Mouse (Mus musculus): ENCODE data around the gene Gna13. TPM values are rescaled to one million over a fixed set of nuclear protein-coding genes. Genes with fewer than 3 reads are reported as not detected.

Gene Gna13
- polyA plus RNA-seq, 1 experiment from 2014 or later, result 16.3 TPM

DNA sequence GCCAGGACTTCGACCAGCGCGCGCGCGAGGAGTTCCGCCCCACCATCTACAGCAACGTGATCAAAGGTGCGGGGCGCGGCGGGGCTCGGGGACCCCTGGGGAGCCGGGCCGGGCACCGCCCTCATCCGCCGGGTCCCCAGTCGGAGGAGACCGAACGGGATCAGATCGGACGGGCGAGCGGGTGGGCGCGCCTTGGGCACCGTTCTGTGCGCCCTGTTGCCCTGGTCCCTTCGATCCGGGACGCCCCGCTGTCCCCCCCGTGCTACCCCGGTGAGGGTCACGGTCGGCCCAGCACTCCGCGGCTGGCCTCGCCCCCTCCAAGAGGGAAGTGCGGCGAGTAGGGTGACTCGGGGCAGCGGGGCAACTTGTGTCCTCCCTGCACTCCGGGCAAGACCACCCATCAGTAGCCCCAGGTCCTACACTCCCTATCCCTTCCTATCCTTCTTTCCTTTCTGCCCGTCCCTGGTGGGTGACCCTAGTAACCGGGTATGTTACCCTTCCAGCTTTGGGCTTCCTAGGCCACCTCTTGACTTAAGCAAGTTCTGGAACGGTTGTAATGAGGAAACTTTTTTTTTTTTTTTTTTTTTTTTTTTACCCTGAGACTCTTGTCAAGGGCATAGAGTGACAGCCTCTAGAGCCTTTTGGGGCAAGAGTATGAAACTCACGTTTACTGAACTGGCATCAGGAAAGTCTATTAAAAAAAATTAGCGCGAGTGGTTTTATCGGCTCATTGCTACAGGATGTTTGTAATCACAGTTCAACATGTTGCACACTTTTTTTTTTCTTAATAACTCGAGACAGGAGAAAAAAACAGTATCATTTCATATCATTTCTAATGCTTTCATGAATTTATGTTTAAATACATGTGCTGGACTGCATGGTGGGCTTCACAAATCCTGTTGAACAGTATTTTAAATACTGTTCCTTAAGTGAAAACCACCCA is 831 bp downstream of the Gna13 start:
- no peaks in the 10 kb centered on the region for H3K9me3 ChIP-seq (replicated peaks)
- H3K36me3 ChIP-seq (ENCODE audit: poor library complexity, severe bottlenecking), result peaks cover 26% of the 10 kb centered on the region
- H3K4me2 ChIP-seq, result peak overlapping the region; percentile 78
- peaks cover 80% of the 10 kb centered on the region for H3K4me1 ChIP-seq
- ATAC-seq, result peak; percentile 39
- peak overlapping the region; percentile 86 for H3K9ac ChIP-seq
- peaks cover 9% of the 10 kb centered on the region; the same call in 1 of the 2 replicates for H3K27me3 ChIP-seq
- H3K4me3 ChIP-seq, result peak overlapping the region; percentile 93
- H3K27ac ChIP-seq, result peak overlapping the region; percentile 91
- WGBS, result 3% methylated on average over 48 of the region's 53 CpGs

DNA sequence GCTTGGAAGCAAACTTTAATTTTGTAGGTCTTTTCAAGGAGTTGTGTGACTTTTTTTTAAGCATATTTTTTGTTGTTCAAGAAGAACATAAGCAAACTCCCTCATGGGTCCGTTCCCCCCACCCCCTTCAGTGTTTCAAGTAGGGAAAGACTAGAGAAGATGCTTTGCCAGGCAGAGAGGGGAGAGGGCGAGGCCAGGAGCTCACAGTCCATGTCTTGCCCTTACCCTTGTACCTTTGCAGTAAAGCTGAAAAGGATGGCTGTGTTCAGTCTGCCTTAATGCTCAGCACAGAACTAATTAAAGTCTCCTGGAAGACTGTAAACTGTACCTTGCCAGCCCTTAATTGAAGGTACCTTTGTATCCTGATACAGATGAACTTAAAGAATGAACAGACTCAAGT is 1.7 kb downstream of the Gna13 start:
- no peaks in the 10 kb centered on the region for H3K9me3 ChIP-seq (replicated peaks)
- H3K27me3 ChIP-seq, result peaks cover 9% of the 10 kb centered on the region; the same call in 1 of the 2 replicates
- no peak for ATAC-seq
- no peak overlapping the region for H3K27ac ChIP-seq
- H3K36me3 ChIP-seq (ENCODE audit: poor library complexity, severe bottlenecking), result peaks cover 34% of the 10 kb centered on the region
- H3K4me1 ChIP-seq, result peaks cover 77% of the 10 kb centered on the region
- peak overlapping the region; percentile 78 for H3K4me2 ChIP-seq
- 44% methylated on average over 2 of the region's 2 CpGs for WGBS
- peak overlapping the region; percentile 57 for H3K9ac ChIP-seq
- H3K4me3 ChIP-seq, result peak overlapping the region; percentile 93

DNA sequence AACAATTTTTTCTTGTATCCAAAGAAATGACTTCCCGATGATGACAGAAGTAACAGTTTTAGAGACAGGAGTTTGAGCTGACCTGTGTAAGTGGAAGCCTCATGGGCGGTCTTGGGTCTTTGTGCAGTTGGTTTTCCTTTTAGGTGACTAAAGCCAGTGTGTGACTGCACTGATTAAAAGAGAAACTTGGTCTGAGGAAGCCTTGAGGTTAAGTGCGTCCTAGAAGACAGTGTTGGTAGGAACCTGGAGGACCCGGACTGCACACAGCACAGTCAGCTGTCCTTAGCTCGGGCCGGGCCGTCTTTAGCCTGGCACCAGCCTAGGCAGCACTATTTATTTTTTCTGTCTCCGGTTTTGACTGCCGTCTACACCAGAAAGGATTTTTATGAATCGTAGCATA is 2.2 kb downstream of the Gna13 start:
- Histone ChIP-seq H3K4me3 (peak overlapping the region; percentile 93), H3K9ac (peak overlapping the region; percentile 57; the same call in 1 of the 2 replicates), H3K9me3 (replicated peaks) (no peaks in the 10 kb centered on the region), H3K27me3 (peaks cover 9% of the 10 kb centered on the region; the same call in 1 of the 2 replicates), H3K4me2 (peak overlapping the region; percentile 78), H3K4me1 (peaks cover 77% of the 10 kb centered on the region), H3K36me3 (ENCODE audit: poor library complexity, severe bottlenecking) (peaks cover 40% of the 10 kb centered on the region), H3K27ac (no peak overlapping the region)
- WGBS, result 87% methylated on average over 10 of the region's 10 CpGs
- ATAC-seq, result no peak

DNA sequence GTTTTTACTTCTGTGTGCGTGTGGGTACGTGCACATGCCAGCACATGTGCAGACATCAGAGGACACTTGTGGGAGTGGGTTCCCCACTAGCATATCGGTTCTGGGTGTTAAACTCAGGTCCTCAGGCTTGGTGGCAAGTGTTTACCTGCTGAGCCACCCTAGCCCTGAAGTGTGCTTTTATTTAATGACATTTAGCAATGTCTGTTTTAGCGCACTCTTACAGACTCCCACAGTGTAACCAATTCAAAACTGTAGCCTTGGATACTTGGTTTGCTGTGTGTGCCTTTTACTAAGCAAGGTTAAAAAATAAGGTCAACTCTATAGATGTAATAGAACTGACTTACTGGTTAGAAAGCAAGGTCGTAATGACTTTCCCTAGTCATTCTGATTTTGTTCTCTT is 3.2 kb downstream of the Gna13 start:
- H3K9me3 ChIP-seq (replicated peaks), result no peaks in the 10 kb centered on the region
- no peak overlapping the region for H3K4me3 ChIP-seq
- H3K4me2 ChIP-seq, result peak overlapping the region; percentile 78; the same call in 1 of the 2 replicates
- H3K27me3 ChIP-seq, result peaks cover 7% of the 10 kb centered on the region; the same call in 1 of the 2 replicates
- peaks cover 74% of the 10 kb centered on the region for H3K4me1 ChIP-seq
- no peak for ATAC-seq
- no peak overlapping the region for H3K9ac ChIP-seq
- no peak overlapping the region for H3K27ac ChIP-seq
- 96% methylated on average over 5 of the region's 5 CpGs for WGBS
- H3K36me3 ChIP-seq (ENCODE audit: poor library complexity, severe bottlenecking), result peaks cover 45% of the 10 kb centered on the region

DNA sequence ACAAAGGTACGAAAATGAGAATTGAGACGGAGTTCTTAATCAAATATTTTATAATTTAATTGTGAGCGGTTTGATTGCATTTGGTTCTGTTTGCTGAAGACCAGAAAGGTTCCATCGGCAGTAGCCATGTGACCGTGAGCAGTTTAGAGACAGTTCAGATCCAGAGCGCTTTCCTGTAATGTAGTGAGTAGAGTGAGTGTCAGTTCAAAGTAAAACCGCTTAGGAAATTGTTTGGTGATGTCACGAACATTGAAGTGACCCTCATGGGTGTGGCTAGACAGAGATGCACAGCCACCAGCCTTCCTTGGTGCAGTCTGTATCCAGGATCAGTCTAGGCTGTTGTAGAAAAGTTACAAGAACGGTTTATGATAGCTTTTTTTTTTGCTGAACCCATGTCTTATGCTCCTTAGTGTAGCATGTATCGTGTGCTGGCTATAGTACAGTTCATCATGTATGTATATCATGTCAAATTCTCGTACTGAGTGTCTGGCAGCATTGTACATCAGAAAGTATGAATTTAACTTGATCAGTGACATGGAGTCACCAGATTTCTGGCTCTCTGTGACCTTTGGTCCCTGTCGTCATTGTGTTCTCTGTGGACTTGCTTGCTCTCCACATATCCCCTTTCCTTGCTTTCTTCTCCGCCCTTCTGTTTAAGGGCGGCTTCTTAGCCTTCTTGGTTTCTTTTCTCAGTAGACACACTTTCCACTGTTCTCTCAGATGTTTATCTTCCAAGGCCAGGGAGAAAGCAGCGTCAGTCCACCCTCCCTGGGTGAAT is 4.4 kb downstream of the Gna13 start:
- Histone ChIP-seq H3K36me3 (ENCODE audit: poor library complexity, severe bottlenecking) (peaks cover 49% of the 10 kb centered on the region), H3K9me3 (replicated peaks) (no peaks in the 10 kb centered on the region), H3K4me1 (peaks cover 62% of the 10 kb centered on the region), H3K27ac (no peak overlapping the region), H3K4me3 (no peak overlapping the region), H3K27me3 (no peaks in the 10 kb centered on the region), H3K9ac (0 out of 2 replicates have a peak overlapping the region, but pooled peaks have one; percentile 6), H3K4me2 (no peak overlapping the region)
- WGBS, result 90% methylated on average over 15 of the region's 15 CpGs
- ATAC-seq, result no peak

DNA sequence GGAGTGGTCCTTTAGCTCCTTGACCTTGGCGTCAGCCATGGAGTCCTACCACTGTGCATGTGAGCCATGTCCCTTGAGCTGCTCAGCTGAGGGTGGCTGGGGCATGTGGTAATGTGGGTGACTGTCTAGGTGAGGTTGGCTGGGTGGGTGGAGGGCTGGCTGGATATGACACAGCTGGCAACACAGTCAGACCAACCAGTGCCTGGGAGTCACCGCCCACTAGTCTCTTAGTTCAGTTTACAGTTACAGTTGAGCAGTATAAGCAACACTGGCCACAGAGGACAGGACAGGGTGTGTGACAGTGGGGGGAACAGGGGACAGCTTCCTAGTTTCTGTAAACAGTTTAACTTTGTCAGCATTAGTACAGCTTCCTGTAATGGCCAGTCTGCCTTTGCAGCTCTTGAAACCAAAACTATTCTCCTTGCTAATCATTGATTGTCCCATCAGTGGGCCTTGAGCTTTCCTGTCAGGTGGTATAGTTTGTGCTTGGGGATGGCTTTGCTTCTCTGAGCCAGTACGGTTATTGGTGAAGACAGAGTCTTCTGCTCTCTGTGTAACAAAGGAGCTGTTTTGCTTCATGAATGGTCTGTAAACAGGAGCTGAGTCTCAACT is 6.5 kb downstream of the Gna13 start:
- 92% methylated on average over 3 of the region's 3 CpGs for WGBS
- no peaks in the 10 kb centered on the region for H3K9me3 ChIP-seq (replicated peaks)

DNA sequence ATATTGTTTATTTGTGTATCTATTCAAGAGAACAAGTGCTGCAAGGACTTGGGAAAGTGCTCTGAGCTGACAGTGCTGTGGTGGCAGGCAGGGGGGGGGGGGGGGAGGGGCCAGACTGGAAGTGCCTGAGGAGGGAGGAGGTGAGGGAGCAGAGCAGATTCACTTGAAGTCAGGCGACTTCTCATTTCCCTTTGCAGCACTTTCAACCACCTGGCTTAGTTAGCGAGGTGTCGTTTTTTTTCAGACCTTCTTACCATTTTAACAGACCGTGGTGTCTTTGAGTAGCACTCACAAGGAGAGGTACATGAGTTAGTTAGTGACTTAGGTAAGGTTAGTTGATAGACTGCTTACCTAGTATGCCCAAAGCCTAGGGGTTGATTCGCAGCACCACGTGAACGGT is 12.8 kb downstream of the Gna13 start:
- Histone ChIP-seq H3K27me3 (no peaks in the 10 kb centered on the region), H3K36me3 (ENCODE audit: poor library complexity, severe bottlenecking) (peaks cover 11% of the 10 kb centered on the region; the same call in 1 of the 2 replicates), H3K9me3 (replicated peaks) (no peaks in the 10 kb centered on the region), H3K27ac (no peak overlapping the region), H3K4me2 (no peak overlapping the region), H3K4me1 (peaks cover 30% of the 10 kb centered on the region), H3K4me3 (no peak overlapping the region), H3K9ac (no peak overlapping the region)
- WGBS, result 84% methylated on average over 7 of the region's 7 CpGs
- no peak for ATAC-seq

More for the DNA sequence above, 6.5 kb downstream of the Gna13 start:
- Histone ChIP-seq H3K4me3 (no peak overlapping the region), H3K4me2 (no peak overlapping the region), H3K27ac (no peak overlapping the region), H3K27me3 (no peaks in the 10 kb centered on the region), H3K9ac (no peak overlapping the region), H3K36me3 (ENCODE audit: poor library complexity, severe bottlenecking) (peaks cover 55% of the 10 kb centered on the region), H3K4me1 (peaks cover 55% of the 10 kb centered on the region)
- ATAC-seq, result no peak

DNA sequence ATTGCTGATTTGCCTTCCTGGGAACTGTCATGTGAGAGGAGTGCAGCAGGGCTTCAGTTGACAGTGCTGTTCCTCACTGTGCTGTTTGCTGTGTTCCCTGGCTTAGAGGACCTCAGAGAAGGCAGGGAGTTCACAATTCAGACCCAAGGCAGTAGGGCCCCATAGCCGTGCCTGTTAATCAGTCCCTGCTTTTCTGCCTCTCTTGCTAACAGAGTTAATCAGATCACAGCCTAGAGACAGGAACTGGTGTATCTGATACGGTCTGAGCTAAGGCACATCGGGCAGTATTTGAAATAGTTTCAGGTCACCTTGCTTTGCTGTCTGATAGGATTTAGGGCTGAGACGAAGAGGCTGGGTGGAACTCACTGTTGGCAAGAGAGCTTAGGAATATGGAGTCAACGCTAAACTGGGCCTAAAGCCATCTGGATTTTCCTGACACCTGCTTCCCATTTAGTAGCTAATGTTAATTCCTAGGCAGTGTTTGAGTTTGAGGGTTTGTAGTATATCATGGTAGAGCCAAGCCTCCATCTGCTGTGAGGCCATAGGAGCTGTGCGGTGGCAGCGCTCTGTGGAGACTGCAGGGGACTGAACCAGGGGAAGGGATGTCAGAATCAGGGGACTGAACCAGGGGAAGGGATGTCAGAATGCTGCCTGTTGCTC is 14.0 kb downstream of the Gna13 start:
- Histone ChIP-seq H3K9ac (no peak overlapping the region), H3K36me3 (ENCODE audit: poor library complexity, severe bottlenecking) (peaks cover 10% of the 10 kb centered on the region; the same call in 1 of the 2 replicates), H3K27me3 (no peaks in the 10 kb centered on the region), H3K4me3 (no peak overlapping the region), H3K27ac (peak overlapping the region; percentile 51), H3K9me3 (replicated peaks) (no peaks in the 10 kb centered on the region), H3K4me2 (no peak overlapping the region), H3K4me1 (peaks cover 29% of the 10 kb centered on the region)
- peak; percentile 74 for ATAC-seq
- WGBS, result 54% methylated on average over 7 of the region's 7 CpGs

DNA sequence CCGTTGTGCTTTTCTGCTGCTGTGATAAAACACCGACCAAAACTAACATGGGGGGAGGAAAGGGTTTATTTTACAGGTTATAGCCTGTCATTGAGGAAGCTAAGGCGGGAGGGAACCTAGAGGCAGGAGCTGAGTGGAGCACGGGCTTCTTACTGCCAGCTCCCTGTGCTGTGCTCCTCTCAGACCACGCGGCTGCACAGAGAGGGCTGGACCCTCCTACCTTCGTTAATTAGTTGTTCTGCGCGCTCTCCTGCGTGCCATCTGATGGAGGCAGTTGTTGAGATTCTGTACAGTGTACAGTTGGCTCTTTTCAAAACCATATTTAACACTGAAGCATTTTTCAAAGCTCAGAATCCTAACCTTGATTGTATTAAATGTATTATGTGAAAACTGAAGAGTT is 14.8 kb downstream of the Gna13 start:
- Histone ChIP-seq H3K9ac (peak overlapping the region; percentile 10; the same call in 1 of the 2 replicates), H3K36me3 (ENCODE audit: poor library complexity, severe bottlenecking) (peaks cover 7% of the 10 kb centered on the region; the same call in 1 of the 2 replicates), H3K9me3 (replicated peaks) (no peaks in the 10 kb centered on the region), H3K27ac (peak overlapping the region; percentile 51; the same call in 1 of the 2 replicates), H3K27me3 (no peaks in the 10 kb centered on the region), H3K4me3 (no peak overlapping the region), H3K4me1 (peaks cover 29% of the 10 kb centered on the region), H3K4me2 (0 out of 2 replicates have a peak overlapping the region, but pooled peaks have one; percentile 4)
- peak; percentile 65 for ATAC-seq
- 40% methylated on average over 10 of the region's 10 CpGs for WGBS

DNA sequence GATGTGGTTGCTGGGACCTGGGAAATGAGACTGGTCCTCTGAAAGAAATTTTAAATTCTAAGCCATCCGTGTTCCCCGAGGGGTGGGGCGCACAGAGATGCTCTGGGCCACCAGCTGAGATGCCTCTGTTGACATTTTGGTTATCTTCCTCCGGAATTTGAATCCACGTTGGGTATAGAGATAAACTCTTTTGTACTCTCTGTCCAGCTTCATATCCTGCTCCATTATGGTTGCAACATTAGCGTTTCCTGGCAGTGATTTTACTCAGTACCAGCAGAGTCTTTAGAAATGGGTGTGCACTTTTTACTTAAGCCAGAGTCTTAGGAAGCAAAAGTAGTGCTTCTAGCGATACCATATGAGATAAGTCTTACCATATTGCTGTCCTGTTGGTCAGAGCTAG is 15.4 kb downstream of the Gna13 start:
- Histone ChIP-seq H3K27ac (no peak overlapping the region), H3K36me3 (ENCODE audit: poor library complexity, severe bottlenecking) (peaks cover 7% of the 10 kb centered on the region; the same call in 1 of the 2 replicates), H3K9me3 (replicated peaks) (no peaks in the 10 kb centered on the region), H3K27me3 (no peaks in the 10 kb centered on the region), H3K9ac (no peak overlapping the region), H3K4me3 (no peak overlapping the region), H3K4me2 (no peak overlapping the region), H3K4me1 (peaks cover 29% of the 10 kb centered on the region)
- ATAC-seq, result no peak
- WGBS, result 69% methylated on average over 7 of the region's 7 CpGs

DNA sequence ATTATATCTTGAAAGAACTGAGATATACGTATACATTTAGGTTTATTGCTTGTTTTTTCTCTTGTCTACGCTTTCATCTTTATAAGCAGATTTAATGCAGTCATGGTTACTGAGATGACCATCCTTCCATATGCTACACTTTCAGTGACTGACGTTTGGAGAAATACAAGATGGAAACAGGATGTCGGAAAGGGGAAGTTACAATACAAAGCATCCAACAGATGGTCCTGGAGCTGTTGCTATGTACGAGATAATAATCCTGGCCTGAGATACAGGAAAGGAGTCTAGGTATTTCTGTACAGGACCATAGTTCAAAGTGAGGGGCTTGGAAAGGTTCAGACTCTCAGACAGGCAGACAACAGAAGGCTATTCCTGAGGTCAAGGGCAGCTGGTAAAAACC is 18.0 kb downstream of the Gna13 start:
- no peak overlapping the region for H3K4me3 ChIP-seq
- H3K4me2 ChIP-seq, result no peak overlapping the region
- WGBS, result 87% methylated on average over 5 of the region's 5 CpGs
- H3K27me3 ChIP-seq, result no peaks in the 10 kb centered on the region
- no peak overlapping the region for H3K9ac ChIP-seq
- H3K36me3 ChIP-seq (ENCODE audit: poor library complexity, severe bottlenecking), result no peaks in the 10 kb centered on the region
- no peak for ATAC-seq
- H3K4me1 ChIP-seq, result peaks cover 27% of the 10 kb centered on the region
- H3K9me3 ChIP-seq (replicated peaks), result no peaks in the 10 kb centered on the region
- H3K27ac ChIP-seq, result no peak overlapping the region

All from forebrain, embryonic 13.5 days (tissue).